Mouse (Mus musculus): Measurements from ENCODE around the gene Eif4g1.

DNA sequence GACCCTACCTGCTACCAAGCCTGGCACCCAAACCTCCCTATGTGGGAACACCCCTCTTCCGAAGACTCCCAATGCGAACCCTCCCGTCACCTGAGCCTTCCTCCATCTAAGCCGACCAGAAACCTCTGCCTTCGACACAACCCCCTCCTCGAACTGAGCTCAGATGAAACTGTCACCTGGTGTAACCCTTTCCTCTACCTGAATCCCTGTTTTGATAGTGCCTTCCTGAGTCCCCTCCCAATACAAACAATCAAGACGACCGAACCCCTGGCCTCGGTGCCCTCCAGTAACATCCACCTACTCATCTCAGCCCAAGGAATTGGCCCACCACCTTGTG is 47.7 kb upstream of the Eif4g1 start:
- TF ChIP-seq POLR2A (IDR thresholded peaks at IDR 0.05; ENCODE audit: control insufficient read depth, extremely low read depth, insufficient read depth, low read length, poor library complexity) (no peak), CTCF (IDR thresholded peaks at IDR 0.05; ENCODE audit: borderline replicate concordance, control insufficient read depth, extremely low read depth, insufficient read depth, low read length, poor library complexity) (no peak)

Data from thymus, adult 2 months (tissue).